Mouse (Mus musculus): ENCODE measurements around the gene Washc4. TPM values are rescaled to one million over a fixed set of nuclear protein-coding genes. Genes with fewer than 3 reads are reported as not detected.

The Washc4 gene
- total RNA-seq, 2 experiments from 2014 or later = 25.0 to 28.3 TPM

- no peak for DNase-seq (ENCODE audit: extremely low spot score in 1 of 2, low spot score in 1 of 2)
These were observed 89.3 kb downstream of the Washc4 start for GRCm38 (mm10) chr10:83632806-83633374.

GRCm38 (mm10) chr10:83634461-83634860, 90.9 kb downstream of the Washc4 start:
- DNase-seq (ENCODE audit: extremely low spot score in 1 of 2, low spot score in 1 of 2) = no peak

GRCm38 (mm10) chr10:83636191-83636590, 92.6 kb downstream of the Washc4 start:
- DNase-seq (ENCODE audit: extremely low spot score in 1 of 2, low spot score in 1 of 2) = no peak

- peak in 1 of 2 experiments; percentile 35 for DNase-seq (ENCODE audit: extremely low spot score in 1 of 2, low spot score in 1 of 2)
These were observed 93.7 kb downstream of the Washc4 start for GRCm38 (mm10) chr10:83637295-83637694.

- no peak for DNase-seq (ENCODE audit: extremely low spot score in 1 of 2, low spot score in 1 of 2)
These were observed 96.4 kb downstream of the Washc4 start for GRCm38 (mm10) chr10:83639881-83640386.

- no peak for DNase-seq (ENCODE audit: extremely low spot score in 1 of 2, low spot score in 1 of 2)
These were observed 98.1 kb downstream of the Washc4 start for GRCm38 (mm10) chr10:83641641-83642040.

- no peak for DNase-seq (ENCODE audit: extremely low spot score in 1 of 2, low spot score in 1 of 2)
These were observed 100.6 kb downstream of the Washc4 start for GRCm38 (mm10) chr10:83644167-83644566.

- DNase-seq (ENCODE audit: extremely low spot score in 1 of 2, low spot score in 1 of 2) = no peak
These were observed 101.5 kb downstream of the Washc4 start for GRCm38 (mm10) chr10:83644865-83645715.

- no peak for DNase-seq (ENCODE audit: extremely low spot score in 1 of 2, low spot score in 1 of 2)
These were observed 102.1 kb downstream of the Washc4 start for GRCm38 (mm10) chr10:83645716-83645990.

Other genes starting within 250 kb of the Washc4 start
- 10 to 100 TPM; 21.5 to 23.0 TPM for gene Slc41a2, start 205.9 kb upstream of the Washc4 start, total RNA-seq (2021)
- gene D10Wsu102e, start 183.5 kb upstream of the Washc4 start, total RNA-seq (2021) = 1 to 10 TPM; 2.3 to 3.5 TPM
- gene Aldh1l2, start 9.6 kb upstream of the Washc4 start, total RNA-seq (2021) = 1 to 10 TPM; 2.5 TPM
- gene Appl2, start 105.0 kb downstream of the Washc4 start, total RNA-seq (2021) = 10 to 100 TPM; 65.5 to 76.2 TPM
- 10 to 100 TPM; 15.2 to 18.9 TPM for gene 1500009L16Rik, start 179.1 kb downstream of the Washc4 start, total RNA-seq (2021)